Comparison of ENCODE assay signal across 20 mouse cellular contexts in genomic region chr9:21316696-21317095, GRCm38 (mm10). TPM values are rescaled to one million over a fixed set of nuclear protein-coding genes. Genes with fewer than 3 reads are reported as not detected.
DNase-seq lines count a peak whose midpoint lies in the region; ATAC-seq and TF ChIP-seq lines count a peak whose summit lies in the region.
"Had no signal": no experiment of that assay in that cellular context is flagged by ENCODE, and none has a peak within 500 bp of the region (broad histone marks: within the 10 kb centered on the region; RNA-seq: fewer than 3 reads in every experiment).

No protein-coding gene starts in this region.

- DNase-seq in spleen, adult 2 months (ENCODE audit: low read depth in 1 of 2, low spot score in 2 of 2), result peak in 1 of 2 experiments; percentile 61
- DNase-seq in spleen, adult 18-20 months, result no peak
- peak; percentile 64 for DNase-seq in induced T-regulatory cell, adult 2 months (ENCODE audit: low read depth)
- DNase-seq in splenic B cell, adult 2 months (ENCODE audit: low read depth, low spot score), result peak; percentile 64
- no peak for DNase-seq in kidney, adult 8-10 months
- DNase-seq in testis, postnatal 10 days (ENCODE audit: low spot score), result no peak
- DNase-seq: cerebellum, adult 9-11 months; embryo, embryonic 11 days; gastrocnemius, postnatal 14 days; kidney, adult 11 months; kidney, postnatal 36 days; lung, postnatal 10 days; right cerebral cortex, adult 18-20 months had no signal

- ATAC-seq in kidney, embryonic 15.5 days (replicated peaks; ENCODE audit: low FRiP score), result no peak
- ATAC-seq: forebrain, embryonic 13.5 days; midbrain, embryonic 13.5 days had no signal

- H3K36me3 ChIP-seq in spleen, adult 2 months (ENCODE audit: control insufficient read depth, insufficient read depth, low read length), result no peaks in the 10 kb centered on the region
- H3K36me3 ChIP-seq in splenic B cell, adult 2 months (ENCODE audit: control insufficient read depth, insufficient read depth, low read length, poor library complexity, severe bottlenecking), result no peaks in the 10 kb centered on the region
- no peaks in the 10 kb centered on the region for H3K36me3 ChIP-seq in kidney, embryonic 15.5 days
- H3K36me3 ChIP-seq: hindbrain, embryonic 15.5 days; limb, embryonic 13.5 days; liver, embryonic 15.5 days; midbrain, embryonic 13.5 days had no signal

- H3K9me3 ChIP-seq in kidney, embryonic 15.5 days (replicated peaks), result no peaks in the 10 kb centered on the region
- H3K9me3 ChIP-seq: forebrain, embryonic 13.5 days; hindbrain, embryonic 15.5 days; liver, embryonic 15.5 days; midbrain, embryonic 13.5 days had no signal

- WGBS in spleen, adult 2 months, result 10% methylated on average over 7 of the region's 7 CpGs
- 80% methylated on average over 7 of the region's 7 CpGs for WGBS in kidney, embryonic 15.5 days

- no peak for TF ChIP-seq POLR2A in spleen, adult 2 months (IDR thresholded peaks at IDR 0.05; ENCODE audit: low read depth, low read length)

- no peak for TF ChIP-seq CTCF in spleen, adult 2 months (IDR thresholded peaks at IDR 0.05; ENCODE audit: extremely low read depth, insufficient read depth, insufficient read length, insufficient replicate concordance)

- peaks cover 13% of the 10 kb centered on the region for H3K4me1 ChIP-seq in spleen, adult 2 months (ENCODE audit: control insufficient read depth, insufficient read depth, insufficient read length)
- H3K4me1 ChIP-seq in kidney, embryonic 15.5 days, result peaks cover 24% of the 10 kb centered on the region

- H3K9ac ChIP-seq in kidney, embryonic 15.5 days, result no peak overlapping the region
- H3K9ac ChIP-seq: forebrain, embryonic 13.5 days; hindbrain, embryonic 15.5 days; limb, embryonic 13.5 days; liver, embryonic 15.5 days; midbrain, embryonic 13.5 days had no signal

- H3K4me3 ChIP-seq in spleen, adult 2 months (ENCODE audit: extremely low read depth, insufficient read depth, insufficient read length), result no peak overlapping the region
- no peak overlapping the region for H3K4me3 ChIP-seq in kidney, embryonic 15.5 days (replicated peaks)
- H3K4me3 ChIP-seq: forebrain, embryonic 13.5 days; hindbrain, embryonic 15.5 days; limb, embryonic 13.5 days; liver, embryonic 15.5 days; midbrain, embryonic 13.5 days had no signal

- H3K4me2 ChIP-seq in kidney, embryonic 15.5 days, result no peak overlapping the region
- H3K4me2 ChIP-seq: forebrain, embryonic 13.5 days; hindbrain, embryonic 15.5 days; limb, embryonic 13.5 days; liver, embryonic 15.5 days; midbrain, embryonic 13.5 days had no signal

- peak overlapping the region; percentile 73 for H3K27ac ChIP-seq in spleen, adult 2 months (ENCODE audit: insufficient read depth, low read length)
- H3K27ac ChIP-seq in kidney, embryonic 15.5 days, result no peak overlapping the region
- H3K27ac ChIP-seq: forebrain, embryonic 13.5 days; hindbrain, embryonic 15.5 days; limb, embryonic 13.5 days; liver, embryonic 15.5 days; midbrain, embryonic 13.5 days had no signal

- no peaks in the 10 kb centered on the region for H3K27me3 ChIP-seq in spleen, adult 2 months (ENCODE audit: control insufficient read depth, insufficient read depth, low read length)
- no peaks in the 10 kb centered on the region for H3K27me3 ChIP-seq in splenic B cell, adult 2 months (ENCODE audit: control insufficient read depth, insufficient read depth, low read length, poor library complexity, severe bottlenecking)
- peaks cover 11% of the 10 kb centered on the region for H3K27me3 ChIP-seq in kidney, embryonic 15.5 days

RNA-seq across cellular contexts. Expression of gene Slc44a2, which starts 3.8 kb away (rescaled TPM):
- 166 and 184 TPM in 2 replicates for polyA plus RNA-seq in spleen, adult 2 months (2012; rRNA removed)
- 85.4 and 97.1 TPM in 2 replicates for polyA plus RNA-seq in kidney, embryonic 15.5 days (2015; fragmentation: Nextera tagmentation; extraction: Ambion mirVana)

RNA-seq across cellular contexts. Expression of gene Ap1m2, which starts 4.6 kb away (rescaled TPM):
- polyA plus RNA-seq in spleen, adult 2 months (2012; rRNA removed), result 2.0 and 2.5 TPM in 2 replicates
- 35.9 and 37.1 TPM in 2 replicates for polyA plus RNA-seq in kidney, embryonic 15.5 days (2015; fragmentation: Nextera tagmentation; extraction: Ambion mirVana)
- polyA plus RNA-seq: heart, postnatal 0 days had no signal

RNA-seq across cellular contexts. Expression of gene Cdkn2d, which starts 25.5 kb away (rescaled TPM):
- polyA plus RNA-seq in spleen, adult 2 months (2012; rRNA removed), result 87.4 and 115 TPM in 2 replicates
- 51.2 and 51.5 TPM in 2 replicates for polyA plus RNA-seq in kidney, embryonic 15.5 days (2015; fragmentation: Nextera tagmentation; extraction: Ambion mirVana)

RNA-seq across cellular contexts. Expression of gene Kri1, which starts 28.9 kb away (rescaled TPM):
- polyA plus RNA-seq in spleen, adult 2 months (2012; rRNA removed), result 40.8 and 43.1 TPM in 2 replicates
- 13.8 and 19.8 TPM in 2 replicates for polyA plus RNA-seq in kidney, embryonic 15.5 days (2015; fragmentation: Nextera tagmentation; extraction: Ambion mirVana)

RNA-seq across cellular contexts. Expression of gene Ilf3, which starts 51.0 kb away (rescaled TPM):
- polyA plus RNA-seq in spleen, adult 2 months (2012; rRNA removed), result 54.2 and 59.6 TPM in 2 replicates
- polyA plus RNA-seq in kidney, embryonic 15.5 days (2015; fragmentation: Nextera tagmentation; extraction: Ambion mirVana), result 208 and 221 TPM in 2 replicates

Comparison
In these comparisons a context has a peak if more than half of its experiments do, and no peak if none do; other contexts are left out.
1. DNase-seq: peak in induced T-regulatory cell, adult 2 months (single experiment) and splenic B cell, adult 2 months (single experiment); none in spleen, adult 18-20 months (0 of 2), kidney, adult 8-10 months (0 of 2) and testis, postnatal 10 days (single experiment).
2. RNA of gene Ap1m2, which starts 4.6 kb away (polyA plus RNA-seq): 35.9 to 37.1 TPM in kidney, embryonic 15.5 days; 2.0 to 2.5 TPM in spleen, adult 2 months; every median in the first group is over 10 times any median in the second.